Mouse (Mus musculus) CH12.LX (cell line): Measurements from ENCODE around the gene 9130019O22Rik. TPM values are rescaled to one million over a fixed set of nuclear protein-coding genes. Genes with fewer than 3 reads are reported as not detected.

Experiments used
- DNase-seq: peaks from one replicate; pipeline ENCODE4 v3.0.0-alpha.2; 2013; ENCODE audit errors: extremely low read depth
- H3K27ac ChIP-seq: 2 replicates; pipeline ENCODE4 v1.5.1; 2012; ENCODE audit warnings: low read depth, mild to moderate bottlenecking, control low read depth, moderate library complexity; ENCODE audit not compliant: insufficient read depth
- H3K27me3 ChIP-seq: replicated peaks from 2 replicates; pipeline ENCODE3; 2012; ENCODE audit warnings: inconsistent platforms
- H3K36me3 ChIP-seq, 2 experiments: replicated peaks in 1 of 2; 2 replicates each; pipeline versions ENCODE3 to v1.6.1; 2012; ENCODE audit warnings: inconsistent platforms in 1 of 2, low read length in 1 of 2, mild to moderate bottlenecking in 1 of 2, mixed read lengths in 1 of 2, moderate library complexity in 1 of 2; ENCODE audit not compliant: control insufficient read depth in 1 of 2, insufficient read depth in 1 of 2
- H3K4me1 ChIP-seq, 2 experiments: 2 replicates each; pipeline ENCODE4 v1.6.1; 2012; ENCODE audit warnings: inconsistent platforms in 1 of 2, moderate library complexity in 1 of 2; ENCODE audit not compliant: insufficient read depth in 2 of 2, control insufficient read depth in 1 of 2
- H3K4me2 ChIP-seq: 2 replicates; pipeline ENCODE4 v1.6.1; 2012; ENCODE audit warnings: low read depth, mild to moderate bottlenecking, control low read depth; ENCODE audit not compliant: poor library complexity, insufficient read depth, severe bottlenecking
- H3K4me3 ChIP-seq, 3 experiments: fragments of 150-350 bp in 1 of 3; sonication (generic) in 1 of 3; replicated peaks in 1 of 3; 2 replicates each; pipeline versions ENCODE3 to v1.5.1; 2011 to 2012; ENCODE audit warnings: low read depth in 2 of 3, low read length in 2 of 3, mild to moderate bottlenecking in 2 of 3, moderate library complexity in 2 of 3, control low read depth in 1 of 3, improper control_type of control experiment in 1 of 3, inconsistent platforms in 1 of 3, mixed read lengths in 1 of 3; ENCODE audit not compliant: poor library complexity in 1 of 3
- H3K79me2 ChIP-seq: replicated peaks from 2 replicates; pipeline ENCODE4 v1.6.1; 2012; ENCODE audit warnings: mild to moderate bottlenecking, moderate library complexity; ENCODE audit not compliant: control insufficient read depth, poor library complexity, insufficient read depth, severe bottlenecking; ENCODE audit errors: extremely low read depth
- H3K9ac ChIP-seq: 2 replicates; pipeline ENCODE4 v1.6.1; 2012; ENCODE audit warnings: low read depth, mild to moderate bottlenecking, control low read depth, moderate library complexity; ENCODE audit not compliant: insufficient read depth
- H3K9me3 ChIP-seq: replicated peaks from 2 replicates; pipeline ENCODE3; 2012; ENCODE audit warnings: low read length, inconsistent platforms, mixed read lengths
- CTCF ChIP-seq, 2 experiments: IDR thresholded peaks in 1 of 2; conservative IDR thresholded peaks in 1 of 2; 2 replicates each; pipeline ENCODE4 v1.5.1; 2011 to 2012; ENCODE audit warnings: low read depth in 2 of 2, low read length in 2 of 2, improper control_type of control experiment in 1 of 2, inconsistent platforms in 1 of 2, mild to moderate bottlenecking in 1 of 2, moderate library complexity in 1 of 2
- E2F4 ChIP-seq: IDR thresholded peaks from 2 replicates; pipeline ENCODE4 v1.6.1; 2011; ENCODE audit warnings: low read depth, low read length, improper control_type of control experiment; ENCODE audit not compliant: insufficient replicate concordance
- EP300 ChIP-seq: IDR thresholded peaks from 2 replicates; pipeline ENCODE4 v1.6.1; 2011; ENCODE audit warnings: low read length, improper control_type of control experiment
- ETS1 ChIP-seq: conservative IDR thresholded peaks from 2 replicates; pipeline ENCODE4 v1.6.1; 2012; ENCODE audit warnings: low read depth, mild to moderate bottlenecking, inconsistent platforms, low read length, improper control_type of control experiment, moderate library complexity
- GABPA ChIP-seq: IDR thresholded peaks from 2 replicates; pipeline ENCODE4 v1.6.1; 2012; ENCODE audit warnings: low read depth, low read length, improper control_type of control experiment, inconsistent platforms; ENCODE audit not compliant: insufficient replicate concordance
- HCFC1 ChIP-seq: IDR thresholded peaks from 2 replicates; pipeline ENCODE4 v1.6.1; 2012; ENCODE audit warnings: low read depth, mild to moderate bottlenecking, inconsistent platforms, low read length, improper control_type of control experiment
- IRF4 ChIP-seq: IDR thresholded peaks from 2 replicates; pipeline ENCODE4 v1.6.1; 2014; ENCODE audit warnings: low read depth, mild to moderate bottlenecking, inconsistent platforms, low read length, improper control_type of control experiment
- JUN ChIP-seq: IDR thresholded peaks from 2 replicates; pipeline ENCODE4 v1.6.1; 2011; ENCODE audit warnings: low read depth, mild to moderate bottlenecking, low read length, improper control_type of control experiment, moderate library complexity; ENCODE audit not compliant: insufficient read depth
- MAFK ChIP-seq: IDR thresholded peaks from 2 replicates; pipeline ENCODE4 v1.6.1; 2011; ENCODE audit warnings: low read length, improper control_type of control experiment; ENCODE audit not compliant: insufficient replicate concordance
- MAX ChIP-seq: IDR thresholded peaks from 2 replicates; pipeline ENCODE4 v1.6.1; 2011; ENCODE audit warnings: low read length, improper control_type of control experiment
- MAZ ChIP-seq: IDR thresholded peaks from 2 replicates; pipeline ENCODE4 v1.6.1; 2012; ENCODE audit warnings: low read depth, mild to moderate bottlenecking, inconsistent platforms, low read length, improper control_type of control experiment, moderate library complexity
- MXI1 ChIP-seq: IDR thresholded peaks from 2 replicates; pipeline ENCODE4 v1.6.1; 2011; ENCODE audit warnings: mild to moderate bottlenecking, low read depth, low read length, improper control_type of control experiment
- NRF1 ChIP-seq: IDR thresholded peaks from 2 replicates; pipeline ENCODE4 v1.6.1; 2014; ENCODE audit warnings: low read depth, mild to moderate bottlenecking, inconsistent platforms, low read length, improper control_type of control experiment, moderate library complexity
- PAX5 ChIP-seq: IDR thresholded peaks from 2 replicates; pipeline ENCODE4 v1.6.1; 2012; ENCODE audit warnings: low read length, inconsistent platforms, mixed read lengths
- POLR2AphosphoS2 ChIP-seq: IDR thresholded peaks from 2 replicates; pipeline ENCODE4 v1.6.1; 2011; ENCODE audit warnings: low read depth, low read length, improper control_type of control experiment
- RAD21 ChIP-seq: IDR thresholded peaks from 2 replicates; pipeline ENCODE4 v1.6.1; 2011; ENCODE audit warnings: low read depth, mild to moderate bottlenecking, low read length, improper control_type of control experiment, moderate library complexity
- RCOR1 ChIP-seq: conservative IDR thresholded peaks from 2 replicates; pipeline ENCODE4 v1.6.1; 2012; ENCODE audit warnings: low read depth, mild to moderate bottlenecking, inconsistent platforms, low read length, improper control_type of control experiment
- SIN3A ChIP-seq: IDR thresholded peaks from 2 replicates; pipeline ENCODE4 v1.6.1; 2012; ENCODE audit warnings: low read length, improper control_type of control experiment, inconsistent platforms
- SMC3 ChIP-seq: IDR thresholded peaks from 2 replicates; pipeline ENCODE4 v1.6.1; 2011; ENCODE audit warnings: low read depth, low read length, improper control_type of control experiment
- TBP ChIP-seq: conservative IDR thresholded peaks from 2 replicates; pipeline ENCODE4 v1.6.1; 2011; ENCODE audit warnings: low read depth, low read length, improper control_type of control experiment
- TCF12 ChIP-seq: IDR thresholded peaks from 2 replicates; pipeline ENCODE4 v1.6.1; 2014; ENCODE audit warnings: low read depth, mild to moderate bottlenecking, inconsistent platforms, low read length, improper control_type of control experiment
- UBTF ChIP-seq: IDR thresholded peaks from 2 replicates; pipeline ENCODE4 v1.6.1; 2012; ENCODE audit warnings: low read depth, mild to moderate bottlenecking, inconsistent platforms, low read length, improper control_type of control experiment, moderate library complexity
- USF1 ChIP-seq: IDR thresholded peaks from 2 replicates; pipeline ENCODE4 v1.6.1; 2014; ENCODE audit warnings: low read depth, mild to moderate bottlenecking, inconsistent platforms, low read length, improper control_type of control experiment
- ZC3H11A ChIP-seq: IDR thresholded peaks from 2 replicates; pipeline ENCODE4 v1.6.1; 2012; ENCODE audit warnings: low read depth, mild to moderate bottlenecking, inconsistent platforms, low read length, improper control_type of control experiment
- ZMIZ1 ChIP-seq: IDR thresholded peaks from 2 replicates; pipeline ENCODE4 v1.6.1; 2012; ENCODE audit warnings: low read depth, mild to moderate bottlenecking, inconsistent platforms, low read length, improper control_type of control experiment
- ZNF384 ChIP-seq: IDR thresholded peaks from 2 replicates; pipeline ENCODE4 v1.6.1; 2012; ENCODE audit warnings: low read depth, low read length, improper control_type of control experiment, inconsistent platforms
- dilution Hi-C: fragments of 300-500 bp; cut with MboI; formaldehyde crosslinking; loops from 2 replicates; pipeline ENCODE4 v1.14.3; 2020; ENCODE audit warnings: low sequenced_read_pairs; ENCODE audit not compliant: extremely low pct_unique_long_range_greater_than_20kb, extremely low pct_ligation_motif_present
- in situ Hi-C: fragments of 300-500 bp; cut with MboI; formaldehyde crosslinking; loops from 3 replicates; pipeline ENCODE4 v1.14.3; 2019; ENCODE audit warnings: low sequenced_read_pairs, low pct_ligation_motif_present, low pct_unique_long_range_greater_than_20kb, mixed read lengths
- polyA plus RNA-seq: library from polyadenylated mRNA; unstranded; fragments of >175 nt; gene quantifications from 2 replicates; pipeline ENCODE4 v1.2.1, GENCODE M21; 2012; ENCODE audit warnings: low read depth; ENCODE audit not compliant: insufficient read length
- total RNA-seq, 2 experiments: library from RNA; depleted of rRNA; stranded (reverse); fragments of 300-350 nt in 1 of 2; fragments of >200 nt in 1 of 2; gene quantifications; 2 replicates each; pipeline ENCODE4 v1.2.3; 2012 to 2014

Gene 9130019O22Rik
- total and polyA plus RNA-seq, 3 experiments: 3.3 to 4.2 (median 4.0) TPM

GRCm38 (mm10) chr7:127392251-127392824 is 5.4 kb upstream of the 9130019O22Rik start:
- no peak for TF ChIP-seq GABPA
- no peak for TF ChIP-seq MAZ
- TF ChIP-seq POLR2AphosphoS2: no peak
- no peak for TF ChIP-seq UBTF
- TF ChIP-seq MXI1: no peak
- no peak for TF ChIP-seq HCFC1
- TF ChIP-seq ZNF384: no peak
- no peak for TF ChIP-seq JUN
- no peak for TF ChIP-seq TBP
- TF ChIP-seq USF1: no peak
- no peak for TF ChIP-seq MAX
- TF ChIP-seq ZMIZ1: no peak
- TF ChIP-seq TCF12: no peak
- no peak for TF ChIP-seq NRF1
- no peak for TF ChIP-seq ZC3H11A
- no peak for TF ChIP-seq E2F4
- no peak for TF ChIP-seq ETS1
- TF ChIP-seq PAX5: no peak
- dilution Hi-C loops: no loop called here

DNA sequence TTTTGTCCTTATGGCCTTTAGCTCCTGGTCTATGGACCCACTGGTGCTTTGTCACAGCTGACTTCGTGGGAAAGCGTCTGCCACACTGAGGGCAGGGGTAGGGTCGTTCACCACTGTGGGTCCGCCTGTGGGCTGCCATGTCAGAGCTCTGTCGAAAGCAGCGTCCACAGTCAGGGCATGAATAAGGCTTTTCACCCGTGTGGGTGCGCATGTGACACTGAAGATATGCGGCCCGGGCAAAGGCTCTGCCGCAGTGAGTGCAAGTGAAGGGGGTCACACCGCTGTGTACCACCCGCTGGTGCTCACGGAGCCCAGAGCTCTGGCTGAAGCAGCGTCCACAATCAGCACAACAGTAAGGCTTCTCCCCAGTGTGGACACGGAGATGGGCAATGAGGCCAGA is 4.6 kb upstream of the 9130019O22Rik start:
- Histone ChIP-seq H3K36me3 (peaks cover 8 to 14% of the 10 kb centered on the region in 2 experiments), H3K4me1 (peaks cover 8 to 14% of the 10 kb centered on the region in 2 experiments; a peak in 3 of 4 replicates), H3K27me3 (no peaks in the 10 kb centered on the region), H3K9me3 (peaks cover 3% of the 10 kb centered on the region), H3K4me2 (no peak overlapping the region), H3K4me3 (no peak overlapping the region), H3K79me2 (no peaks in the 10 kb centered on the region), H3K9ac (no peak overlapping the region), H3K27ac (no peak overlapping the region)
- no peak for DNase-seq
- in situ Hi-C loops: no loop called here
- dilution Hi-C loops: no loop called here
- TF ChIP-seq MAZ (no peak), EP300 (no peak), RAD21 (no peak), E2F4 (no peak), SIN3A (no peak), JUN (no peak), SMC3 (no peak), RCOR1 (no peak), IRF4 (no peak), CTCF (conservative IDR thresholded peaks at IDR 0.05 in 1 of 2, IDR thresholded peaks at IDR 0.05 in 1 of 2; ENCODE audit: low read depth in 2 of 2, low read length in 2 of 2) (no peak), MAFK (no peak), ZC3H11A (no peak)

More at GRCm38 (mm10) chr7:127392251-127392824, 5.4 kb upstream of the 9130019O22Rik start:
- Histone ChIP-seq H3K4me3 (peak overlapping the region; percentile 77 to 87 (median 81)), H3K4me1 (peaks cover 8 to 14% of the 10 kb centered on the region in 2 experiments; a peak in 3 of 4 replicates), H3K27me3 (no peaks in the 10 kb centered on the region), H3K36me3 (peaks cover 8 to 14% of the 10 kb centered on the region in 2 experiments), H3K9me3 (peaks cover 3% of the 10 kb centered on the region), H3K9ac (peak overlapping the region; percentile 93; the same call in 1 of the 2 replicates), H3K27ac (no peak overlapping the region), H3K4me2 (peak overlapping the region; percentile 33), H3K79me2 (no peaks in the 10 kb centered on the region)
- in situ Hi-C loops: no loop called here
- no peak for DNase-seq
